Mouse (Mus musculus) brain, embryonic 14.5 days (tissue): Measurements from ENCODE around the gene 9230113P08Rik.
"Not testable (repeated sequence)": the region's sequence is repeated elsewhere in the genome, so short reads cannot be mapped to it uniquely, and the experiment has no call there.

Experiments
- CTCF ChIP-seq: fragments of 200-500 bp; IDR thresholded peaks from 2 replicates; pipeline ENCODE4 v1.5.1; 2012; ENCODE audit warnings: inconsistent platforms, mild to moderate bottlenecking, moderate library complexity, borderline replicate concordance; ENCODE audit not compliant: insufficient read depth, insufficient read length; ENCODE audit errors: extremely low read depth
- POLR2A ChIP-seq: fragments of 200-500 bp; IDR thresholded peaks from 2 replicates; pipeline ENCODE4 v1.6.1; 2012; ENCODE audit warnings: mild to moderate bottlenecking, inconsistent platforms, borderline replicate concordance; ENCODE audit not compliant: poor library complexity, insufficient read depth, insufficient read length, severe bottlenecking; ENCODE audit errors: extremely low read depth

- not testable (repeated sequence) for TF ChIP-seq CTCF, POLR2A
Observed at GRCm38 (mm10) chr9:35893112-35893511, 15.1 kb upstream of the 9230113P08Rik start.
